Mouse (Mus musculus) embryonic facial prominence, embryonic 11.5 days (tissue): Measurements from ENCODE around the gene Vmn1r210. TPM values are rescaled to one million over a fixed set of nuclear protein-coding genes. Genes with fewer than 3 reads are reported as not detected.
"Not testable (repeated sequence)": the region's sequence is repeated elsewhere in the genome, so short reads cannot be mapped to it uniquely, and the experiment has no call there.

Experiments used
- ATAC-seq: fragments of 200-750 bp; cut with Nextera tagmentation; replicated peaks from 2 replicates; pipeline ENCODE4 v1.8.0; 2017; ENCODE audit warnings: low read depth; ENCODE audit not compliant: insufficient number of reproducible peaks, low FRiP score, low TSS enrichment
- DNase-seq: peaks from one replicate; pipeline ENCODE4 v3.0.0-alpha.2; 2015; ENCODE audit warnings: low spot score
- H3K27ac ChIP-seq: fragments of 300-500 bp; sonication (generic); replicated peaks from 2 replicates; pipeline ENCODE4 v1.5.1; 2014; ENCODE audit warnings: mild to moderate bottlenecking, low read depth, low read length, control low read depth
- H3K27me3 ChIP-seq: fragments of 300-500 bp; sonication (generic); 2 replicates; pipeline ENCODE4 v1.6.1; 2014; ENCODE audit warnings: mild to moderate bottlenecking, low read length, moderate library complexity, mixed read lengths; ENCODE audit not compliant: control insufficient read depth, insufficient read depth
- H3K36me3 ChIP-seq: fragments of 300-500 bp; sonication (generic); replicated peaks from 2 replicates; pipeline ENCODE4 v1.6.1; 2014; ENCODE audit warnings: low read depth, mild to moderate bottlenecking, low read length, moderate library complexity, mixed read lengths; ENCODE audit not compliant: control insufficient read depth, insufficient read depth
- H3K4me1 ChIP-seq: fragments of 300-500 bp; sonication (generic); 2 replicates; pipeline ENCODE4 v1.6.1; 2014; ENCODE audit warnings: low read length, mixed read lengths; ENCODE audit not compliant: control insufficient read depth, insufficient read depth
- H3K4me2 ChIP-seq: fragments of 300-500 bp; sonication (generic); 2 replicates; pipeline ENCODE4 v1.6.1; 2014; ENCODE audit warnings: low read depth, mild to moderate bottlenecking, control low read depth, low read length, moderate library complexity
- H3K4me3 ChIP-seq: fragments of 300-500 bp; sonication (generic); 2 replicates; pipeline ENCODE4 v1.5.1; 2014; ENCODE audit warnings: low read depth, low read length, control low read depth
- H3K9ac ChIP-seq: fragments of 300-500 bp; sonication (generic); replicated peaks from 2 replicates; pipeline ENCODE4 v1.6.1; 2014; ENCODE audit warnings: mild to moderate bottlenecking, control low read depth, low read length
- H3K9me3 ChIP-seq: fragments of 300-500 bp; sonication (generic); replicated peaks from 2 replicates; pipeline ENCODE4 v1.6.1; 2016; ENCODE audit warnings: mild to moderate bottlenecking, low read length, inconsistent platforms, mixed read lengths; ENCODE audit not compliant: control insufficient read depth
- WGBS: fragments of 180-500 bp; shearing (Covaris S2); extraction: QIAGEN DNeasy Blood & Tissue Kit; methylation state at CpG from one replicate; pipeline ENCODE4 v1.1.7; 2014; 5-methylcytosine and 5-hydroxymethylcytosine counted together
- polyA plus RNA-seq: library from polyadenylated mRNA; unstranded; fragments of >200 nt; fragmentation: Nextera tagmentation; extraction: Ambion mirVana; gene quantifications from 2 replicates; pipeline ENCODE4 v1.2.1, GENCODE M21; 2014

The Vmn1r210 gene
- not detected in 2 replicates for polyA plus RNA-seq

DNA sequence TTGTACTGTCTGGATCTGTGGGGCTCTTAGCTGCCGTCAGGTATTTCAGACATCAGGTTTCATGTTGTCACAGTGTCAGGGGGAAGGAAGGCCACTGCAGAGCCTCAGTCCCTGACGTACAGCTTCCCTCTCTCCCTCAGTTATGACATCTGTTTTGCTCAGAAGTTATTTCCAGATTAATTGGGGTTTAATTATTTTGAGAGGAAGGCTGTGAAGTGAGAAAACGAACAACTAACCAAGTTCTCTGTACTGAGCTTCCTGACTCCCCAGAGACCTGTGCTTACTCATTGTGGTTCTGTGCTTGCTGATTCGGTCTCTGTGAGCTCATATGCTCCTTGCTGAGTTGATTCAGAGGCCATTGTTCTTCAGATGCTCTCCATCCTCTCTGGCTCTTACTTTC lies at the start of gene Vmn1r210:
Gene Vmn1r210 (minus strand): TSS at position 101 of the 400 bp plus-strand sequence.
- H3K4me2 ChIP-seq, result no peak within 1 kb of the TSS

DNA sequence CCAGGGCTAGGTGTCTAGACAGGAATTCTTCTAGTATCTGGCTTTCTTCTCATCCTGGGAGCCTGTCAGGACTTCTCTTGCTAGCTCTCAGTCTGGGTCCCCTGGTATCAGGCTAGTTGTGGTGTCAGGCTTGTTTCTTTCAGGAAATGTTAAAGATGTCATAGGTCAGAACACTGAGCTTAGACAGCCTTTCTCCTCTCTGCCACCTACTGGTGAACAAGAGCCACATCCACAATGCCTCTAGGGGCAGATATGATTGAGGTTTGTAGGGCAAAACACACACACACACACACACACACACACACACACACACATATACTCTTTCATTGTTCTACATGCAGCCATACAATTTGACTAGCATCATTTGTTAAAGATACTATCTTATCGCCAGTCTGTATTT lies 48.1 kb upstream of the Vmn1r210 start:
- H3K36me3 ChIP-seq, result no peaks in the 10 kb centered on the region
- 93% methylated on average over 1 of the region's 1 CpGs for WGBS
- no peak overlapping the region for H3K27ac ChIP-seq
- H3K4me3 ChIP-seq, result no peak overlapping the region
- no peaks in the 10 kb centered on the region for H3K4me1 ChIP-seq
- ATAC-seq (no peak), DNase-seq (no peak)
- H3K4me2 ChIP-seq, result no peak overlapping the region
- H3K9me3 ChIP-seq, result no peaks in the 10 kb centered on the region
- H3K27me3 ChIP-seq, result no peaks in the 10 kb centered on the region
- H3K9ac ChIP-seq, result no peak overlapping the region

More for the DNA sequence above, at the start of gene Vmn1r210:
- DNase-seq (no peak), ATAC-seq (no peak)
- no peak within 1 kb of the TSS for H3K27ac ChIP-seq
- no peaks in the 10 kb centered on the region for H3K27me3 ChIP-seq
- no peak within 1 kb of the TSS for H3K4me3 ChIP-seq
- WGBS, result 52% methylated on average over 4 of the region's 4 CpGs
- no peak within 1 kb of the TSS for H3K9ac ChIP-seq
- H3K4me1 ChIP-seq, result no peaks in the 10 kb centered on the region
- H3K9me3 ChIP-seq, result no peaks in the 10 kb centered on the region
- H3K36me3 ChIP-seq, result no peaks in the 10 kb centered on the region

- WGBS, result 72% methylated on average over 1 of the region's 1 CpGs
- Histone ChIP-seq H3K27me3 (no peaks in the 10 kb centered on the region), H3K4me3 (no peak within 1 kb of the TSS), H3K36me3 (no peaks in the 10 kb centered on the region), H3K27ac (no peak within 1 kb of the TSS), H3K9ac (no peak within 1 kb of the TSS), H3K9me3 (no peaks in the 10 kb centered on the region), H3K4me1 (no peaks in the 10 kb centered on the region), H3K4me2 (no peak within 1 kb of the TSS)
- DNase-seq (no peak), ATAC-seq (no peak)
Observed at GRCm38 (mm10) chr13:22857461-22857860, 26.3 kb upstream of the Vmn1r210 start, which contains the start of gene Vmn1r211. TSS of gene Vmn1r211 (minus strand) at chr13:22857561.

DNA sequence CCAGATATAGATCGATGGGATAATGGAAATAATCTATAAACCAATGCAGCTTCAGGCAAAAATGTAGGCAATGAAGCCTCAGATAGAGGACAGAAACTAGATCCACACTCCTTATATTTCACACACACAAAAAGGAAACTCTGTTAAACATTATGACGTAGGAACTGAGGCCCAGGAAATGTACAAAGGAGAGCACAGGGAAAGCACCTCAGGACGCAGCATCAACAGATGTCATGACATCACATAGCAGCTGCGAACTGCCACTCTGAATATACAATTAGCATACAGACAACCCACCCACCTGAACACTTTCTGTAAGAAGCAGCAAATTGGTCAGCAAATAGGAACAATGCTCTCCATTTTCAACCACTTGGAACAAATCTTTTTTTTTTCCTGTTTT lies 23.6 kb upstream of the Vmn1r210 start:
- ATAC-seq, result no peak
- H3K9me3 ChIP-seq, result no peaks in the 10 kb centered on the region
- H3K9ac ChIP-seq, result no peak overlapping the region
- no peaks in the 10 kb centered on the region for H3K36me3 ChIP-seq
- no peak overlapping the region for H3K27ac ChIP-seq
- DNase-seq, result no peak
- H3K27me3 ChIP-seq, result no peaks in the 10 kb centered on the region
- H3K4me1 ChIP-seq, result no peaks in the 10 kb centered on the region
- H3K4me3 ChIP-seq, result no peak overlapping the region
- H3K4me2 ChIP-seq, result no peak overlapping the region
- WGBS, result 76% methylated on average over 4 of the region's 4 CpGs

DNA sequence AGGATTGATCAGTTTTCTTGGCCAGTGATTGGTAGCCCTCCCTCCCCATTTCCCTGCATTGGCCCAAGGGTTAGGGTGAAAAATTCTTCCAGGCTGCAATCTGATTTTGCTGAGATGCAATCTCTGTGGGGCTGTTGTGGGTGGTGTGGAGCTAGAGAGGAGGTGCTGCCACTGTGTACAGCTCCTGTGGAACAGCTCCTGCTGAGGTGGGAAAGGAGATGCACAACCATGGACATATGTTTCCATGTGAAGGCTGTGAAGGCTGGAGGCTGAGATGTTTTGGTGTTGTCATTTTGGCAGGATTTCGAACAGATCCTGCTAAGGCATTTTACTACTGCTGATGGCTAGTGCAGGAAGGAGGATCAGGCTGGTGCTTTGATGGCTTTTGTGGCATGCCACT lies 15.7 kb upstream of the Vmn1r210 start:
- DNase-seq (no peak), ATAC-seq (no peak)
- 82% methylated on average over 1 of the region's 1 CpGs for WGBS

GRCm38 (mm10) chr13:22844304-22844703 lies 13.2 kb upstream of the Vmn1r210 start:
- WGBS, result 62% methylated on average over 3 of the region's 3 CpGs
- not testable (repeated sequence) for ATAC-seq, H3K27me3 ChIP-seq, DNase-seq, H3K4me3 ChIP-seq, H3K4me2 ChIP-seq, H3K9ac ChIP-seq, H3K4me1 ChIP-seq, H3K27ac ChIP-seq, H3K36me3 ChIP-seq, H3K9me3 ChIP-seq

More for the DNA sequence above, 15.7 kb upstream of the Vmn1r210 start:
- H3K4me1 ChIP-seq, result no peaks in the 10 kb centered on the region
- H3K9me3 ChIP-seq, result no peaks in the 10 kb centered on the region
- H3K27me3 ChIP-seq, result no peaks in the 10 kb centered on the region
- H3K36me3 ChIP-seq, result no peaks in the 10 kb centered on the region
- no peak overlapping the region for H3K9ac ChIP-seq
- no peak overlapping the region for H3K27ac ChIP-seq
- H3K4me3 ChIP-seq, result no peak overlapping the region
- H3K4me2 ChIP-seq, result no peak overlapping the region

DNA sequence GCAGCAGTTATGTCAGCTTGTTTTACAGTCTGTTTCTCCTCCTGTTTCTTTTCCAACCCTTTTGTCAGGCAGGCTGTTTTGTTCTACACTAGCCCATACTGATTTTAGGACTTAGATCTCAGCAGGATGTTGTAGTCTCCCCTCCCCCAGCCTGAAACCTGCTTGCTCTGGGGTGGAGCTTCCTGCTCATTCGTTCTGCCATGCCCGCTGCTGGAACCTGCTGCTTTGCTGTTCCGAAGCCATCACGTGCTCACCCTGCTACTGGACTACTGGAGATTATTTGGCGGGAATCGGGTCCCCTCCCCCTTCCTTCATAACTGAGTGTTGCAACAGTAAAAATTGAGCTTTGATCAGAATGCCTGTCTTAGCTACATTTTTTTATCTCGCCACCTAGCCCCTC lies 1.8 kb downstream of the Vmn1r210 start:
- not testable (repeated sequence) for ATAC-seq, H3K27me3 ChIP-seq, H3K4me2 ChIP-seq, H3K9me3 ChIP-seq, H3K9ac ChIP-seq, H3K4me3 ChIP-seq, H3K27ac ChIP-seq, H3K36me3 ChIP-seq, H3K4me1 ChIP-seq, DNase-seq
- 42% methylated on average over 7 of the region's 7 CpGs for WGBS

DNA sequence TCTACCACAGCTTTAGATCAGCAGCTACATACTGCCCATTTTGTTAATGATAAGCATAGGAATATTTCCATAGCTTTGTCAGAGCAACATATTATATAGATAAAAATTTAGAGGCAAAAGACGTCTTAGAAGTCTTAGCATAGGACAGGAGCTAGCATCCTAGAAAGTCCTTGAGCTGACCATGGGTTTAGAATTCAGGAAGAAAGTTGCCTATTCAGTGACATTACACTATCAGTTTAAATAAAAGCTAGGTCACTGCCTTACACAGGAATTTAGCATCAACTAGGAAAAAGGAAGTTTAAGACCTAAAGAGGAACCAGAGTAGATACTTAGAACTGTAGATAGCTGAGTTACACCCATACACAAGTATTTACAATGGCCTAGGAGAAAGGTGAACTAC lies 9.5 kb downstream of the Vmn1r210 start:
- DNase-seq, H3K27ac ChIP-seq, H3K36me3 ChIP-seq, H3K9ac ChIP-seq, H3K4me3 ChIP-seq, H3K4me1 ChIP-seq, H3K9me3 ChIP-seq, ATAC-seq, H3K4me2 ChIP-seq, H3K27me3 ChIP-seq: not testable (repeated sequence)
- WGBS, result 88% methylated on average over 1 of the region's 1 CpGs
